Mouse (Mus musculus) v-Abl transformed pro-B cells (cell line): Measurements from ENCODE around the gene Mfap1b.
"Not testable (repeated sequence)": the region's sequence is repeated elsewhere in the genome, so short reads cannot be mapped to it uniquely, and the experiment has no call there.

Experiments used
- in situ Hi-C, 2 experiments: fragments of 400-800 bp; cut with MboI; formaldehyde crosslinking; loops; one replicate each; pipeline ENCODE4 v1.15.1; 2025; ENCODE audit not compliant: unreplicated experiment in 2 of 2

Gene Mfap1b

GRCm38 (mm10) chr2:121474180-121474535 is 291 bp upstream of the Mfap1b start:
- in situ Hi-C loops = no loop called here

GRCm38 (mm10) chr2:121472783-121473182 is 1.1 kb downstream of the Mfap1b start:
- in situ Hi-C loops = not testable (repeated sequence)

GRCm38 (mm10) chr2:121468982-121469381 is 4.9 kb downstream of the Mfap1b start:
- in situ Hi-C loops = not testable (repeated sequence)

- in situ Hi-C loops = loop anchor here in 1 of 2 experiments (5.0 kb wide), 1 partner anchor 37 kb away; no protein-coding TSS in a partner anchor
Observed at GRCm38 (mm10) chr2:121460071-121460470, 13.8 kb downstream of the Mfap1b start.

- in situ Hi-C loops = no loop called here
Observed at GRCm38 (mm10) chr2:121456692-121457642, 16.9 kb downstream of the Mfap1b start, which contains the start of gene Serinc4. TSS of gene Serinc4 (minus strand) at chr2:121456781.

GRCm38 (mm10) chr2:121455534-121455933 is 18.3 kb downstream of the Mfap1b start:
- in situ Hi-C loops = no loop called here

- in situ Hi-C loops = no loop called here
Observed at GRCm38 (mm10) chr2:121453917-121454316, 19.9 kb downstream of the Mfap1b start.

- in situ Hi-C loops = no loop called here
Observed at GRCm38 (mm10) chr2:121452990-121453389, 20.9 kb downstream of the Mfap1b start, which contains the start of gene Hypk. TSS of gene Hypk (plus strand) at chr2:121453290.

GRCm38 (mm10) chr2:121452361-121452760 is 21.5 kb downstream of the Mfap1b start:
- in situ Hi-C loops = no loop called here

GRCm38 (mm10) chr2:121450093-121450492 is 23.8 kb downstream of the Mfap1b start:
- in situ Hi-C loops = no loop called here

- in situ Hi-C loops = loop anchor here in 1 of 2 experiments (5.0 kb wide), 1 partner anchor 37 kb away; the partner anchor contains the start of genes Catsper2 and Pdia3
Observed at GRCm38 (mm10) chr2:121449545-121450011, 24.3 kb downstream of the Mfap1b start.

- in situ Hi-C loops = loop anchor here in 1 of 2 experiments (5.0 kb wide), 1 partner anchor 37 kb away; the partner anchor contains the start of genes Catsper2 and Pdia3
Observed at GRCm38 (mm10) chr2:121448739-121449535, 24.9 kb downstream of the Mfap1b start, which contains the start of gene Serf2. TSS of gene Serf2 (plus strand) at chr2:121449195.

GRCm38 (mm10) chr2:121448136-121448535 is 25.7 kb downstream of the Mfap1b start:
- in situ Hi-C loops = loop anchor here in 1 of 2 experiments (5.0 kb wide), 1 partner anchor 36 kb away; the partner anchor contains the start of genes Catsper2 and Pdia3

- in situ Hi-C loops = loop anchor here in 1 of 2 experiments (5.0 kb wide), 1 partner anchor 35 kb away; the partner anchor contains the start of genes Catsper2 and Pdia3
Observed at GRCm38 (mm10) chr2:121447006-121447405, 26.9 kb downstream of the Mfap1b start.

- in situ Hi-C loops = loop anchor here in 1 of 2 experiments (5.0 kb wide), 1 partner anchor 34 kb away; the partner anchor contains the start of genes Catsper2 and Pdia3
Observed at GRCm38 (mm10) chr2:121446506-121446905, 27.4 kb downstream of the Mfap1b start.

- in situ Hi-C loops = loop anchor here in 1 of 2 experiments (5.0 kb wide), 1 partner anchor 33 kb away; the partner anchor contains the start of genes Catsper2 and Pdia3
Observed at GRCm38 (mm10) chr2:121445117-121445516, 28.8 kb downstream of the Mfap1b start.

GRCm38 (mm10) chr2:121444178-121444577 is 29.7 kb downstream of the Mfap1b start, which contains the start of gene Ell3:
TSS of gene Ell3 (minus strand) at chr2:121444278.
- in situ Hi-C loops = no loop called here

- in situ Hi-C loops = no loop called here
Observed at GRCm38 (mm10) chr2:121443068-121443349, 30.9 kb downstream of the Mfap1b start.

GRCm38 (mm10) chr2:121442259-121443067 is 31.4 kb downstream of the Mfap1b start:
- in situ Hi-C loops = no loop called here
